8 mouse cellular contexts compared by ENCODE assay signal in the genomic region with DNA sequence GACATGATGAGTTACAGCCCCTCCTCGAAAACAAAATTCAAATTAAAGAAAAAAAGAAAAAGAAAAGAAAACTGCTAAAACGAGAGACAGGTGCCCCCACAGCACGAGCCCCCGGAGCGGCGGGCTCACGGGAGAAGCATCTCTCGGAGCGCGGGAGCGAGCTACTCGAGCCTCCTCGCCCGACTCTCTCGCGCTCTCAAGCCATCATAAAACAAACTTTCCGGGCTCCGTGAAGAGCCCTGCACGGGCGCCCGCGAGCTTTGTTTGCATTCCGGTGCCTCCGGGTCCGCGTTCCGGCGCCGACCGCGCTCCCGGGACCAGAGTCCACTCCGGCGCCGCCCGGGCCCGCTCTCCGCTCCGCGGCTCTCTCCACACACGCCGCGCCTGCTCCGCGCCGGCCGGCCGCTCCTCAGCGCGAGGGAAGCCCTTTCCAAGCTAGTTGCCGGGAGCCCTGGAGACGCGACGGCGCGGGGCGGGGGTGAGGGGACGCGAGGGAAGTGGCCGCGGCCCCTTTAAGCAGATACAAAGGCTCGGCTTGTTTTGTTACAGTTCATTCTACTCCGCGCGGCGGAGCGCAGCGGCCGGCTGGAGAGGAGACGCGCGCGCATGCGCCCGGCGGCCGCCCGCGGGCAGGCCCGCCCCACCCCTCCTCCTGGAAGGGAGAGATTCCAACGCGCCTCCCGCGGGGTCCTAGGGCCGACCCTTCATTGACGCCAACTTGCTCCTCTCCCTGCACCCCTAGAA. TPM values are rescaled to one million over a fixed set of nuclear protein-coding genes. Genes with fewer than 3 reads are reported as not detected.
DNase-seq lines count a peak whose midpoint lies in the region; ATAC-seq and TF ChIP-seq lines count a peak whose summit lies in the region.

Magi1 (minus strand) TSS at position 600 of the 744 bp plus-strand sequence.

- no peaks in the 10 kb centered on the region for H3K27me3 ChIP-seq in ES-Bruce4 (ENCODE audit: control insufficient read depth, insufficient read depth, low read length, poor library complexity, severe bottlenecking)
- H3K27me3 ChIP-seq in forebrain, embryonic 15.5 days = no peaks in the 10 kb centered on the region
- peaks cover 44% of the 10 kb centered on the region for H3K27me3 ChIP-seq in liver, embryonic 14.5 days (ENCODE audit: control insufficient read depth, insufficient read depth, low read length)
- H3K27me3 ChIP-seq in neural tube, embryonic 13.5 days = peaks cover 12% of the 10 kb centered on the region

- WGBS in forebrain, embryonic 15.5 days = under 1% methylated on average over 78 of the region's 86 CpGs
- WGBS in liver, embryonic 14.5 days (ENCODE audit: insufficient replicate concordance) = under 1% methylated on average over 86 of the region's 86 CpGs
- under 1% methylated on average over 85 of the region's 86 CpGs for WGBS in neural tube, embryonic 13.5 days

- H3K4me3 ChIP-seq in ES-Bruce4 (ENCODE audit: low read depth, low read length) = peak within 1 kb of the TSS; percentile 88
- peak within 1 kb of the TSS; percentile 97 for H3K4me3 ChIP-seq in forebrain, embryonic 15.5 days
- H3K4me3 ChIP-seq in liver, embryonic 14.5 days (ENCODE audit: insufficient read depth in 1 of 2, low read depth in 2 of 2, low read length in 2 of 2) = peak within 1 kb of the TSS; percentile 58 to 70
- H3K4me3 ChIP-seq in neural tube, embryonic 13.5 days = peak within 1 kb of the TSS; percentile 75

- ATAC-seq in cerebellum, adult (ENCODE audit: insufficient number of reproducible peaks, low FRiP score, low TSS enrichment) = peak; percentile 88
- ATAC-seq in forebrain, embryonic 15.5 days (replicated peaks) = peak; percentile 97
- ATAC-seq in liver, embryonic 14.5 days (ENCODE audit: insufficient read depth) = peak; percentile 87
- ATAC-seq in neural tube, embryonic 13.5 days (ENCODE audit: low read depth) = peak; percentile 97

- peak within 1 kb of the TSS; percentile 15; the same call in 1 of the 2 replicates for H3K27ac ChIP-seq in ES-Bruce4 (ENCODE audit: insufficient read depth, low read length)
- peak within 1 kb of the TSS; percentile 95 for H3K27ac ChIP-seq in forebrain, embryonic 15.5 days (replicated peaks)
- H3K27ac ChIP-seq in liver, embryonic 14.5 days = no peak within 1 kb of the TSS
- H3K27ac ChIP-seq in neural tube, embryonic 13.5 days (replicated peaks) = peak within 1 kb of the TSS; percentile 92

- no peak for TF ChIP-seq CTCF in ES-Bruce4 (IDR thresholded peaks at IDR 0.05; ENCODE audit: low read depth, low read length)
- TF ChIP-seq CTCF in liver, embryonic 14.5 days (IDR thresholded peaks at IDR 0.05; ENCODE audit: low read depth) = no peak

- TF ChIP-seq EP300 in ES-Bruce4 (IDR thresholded peaks at IDR 0.05; ENCODE audit: insufficient read depth, low read depth, low read length) = no peak
- no peak for TF ChIP-seq EP300 in liver, embryonic 14.5 days (IDR thresholded peaks at IDR 0.05; ENCODE audit: low read depth)

- H3K4me2 ChIP-seq in forebrain, embryonic 15.5 days (replicated peaks) = peak within 1 kb of the TSS; percentile 99
- H3K4me2 ChIP-seq in liver, embryonic 14.5 days (ENCODE audit: low read depth) = peak within 1 kb of the TSS; percentile 74
- H3K4me2 ChIP-seq in neural tube, embryonic 13.5 days = peak within 1 kb of the TSS; percentile 97

- peak within 1 kb of the TSS; percentile 90 for H3K9ac ChIP-seq in ES-Bruce4 (ENCODE audit: low read depth, poor library complexity, severe bottlenecking)
- peak within 1 kb of the TSS; percentile 79 for H3K9ac ChIP-seq in forebrain, embryonic 15.5 days (replicated peaks)
- peak within 1 kb of the TSS; percentile 45 for H3K9ac ChIP-seq in liver, embryonic 14.5 days (replicated peaks)
- H3K9ac ChIP-seq in neural tube, embryonic 13.5 days = peak within 1 kb of the TSS; percentile 79

- no peaks in the 10 kb centered on the region for H3K4me1 ChIP-seq in ES-Bruce4 (ENCODE audit: control insufficient read depth, insufficient read depth, low read length)
- peaks cover 31% of the 10 kb centered on the region for H3K4me1 ChIP-seq in forebrain, embryonic 15.5 days
- H3K4me1 ChIP-seq in liver, embryonic 14.5 days (replicated peaks; ENCODE audit: control insufficient read depth in 2 of 2, insufficient read depth in 2 of 2, low read length in 1 of 2) = no peaks in the 10 kb centered on the region
- H3K4me1 ChIP-seq in neural tube, embryonic 13.5 days (replicated peaks) = peaks cover 32% of the 10 kb centered on the region

- no peaks in the 10 kb centered on the region for H3K36me3 ChIP-seq in ES-Bruce4 (ENCODE audit: control insufficient read depth, insufficient read depth, low read length, poor library complexity, severe bottlenecking)
- H3K36me3 ChIP-seq in forebrain, embryonic 15.5 days = no peaks in the 10 kb centered on the region
- no peaks in the 10 kb centered on the region for H3K36me3 ChIP-seq in liver, embryonic 14.5 days (replicated peaks; ENCODE audit: control insufficient read depth, insufficient read depth, low read depth)
- H3K36me3 ChIP-seq in neural tube, embryonic 13.5 days = no peaks in the 10 kb centered on the region

- peak; percentile 94 to 96 for DNase-seq in heart, postnatal 14 days
- DNase-seq in kidney, postnatal 4 days = peak; percentile 94 to 97
- peak; percentile 45 to 59 (median 49) for DNase-seq in liver, embryonic 14.5 days (ENCODE audit: low read depth in 3 of 3, low spot score in 3 of 3)
- peak; percentile 80 for DNase-seq in telencephalon, adult 2 months (ENCODE audit: low read depth, low spot score)

- H3K9me3 ChIP-seq in ES-Bruce4 (replicated peaks; ENCODE audit: control insufficient read depth, insufficient read depth, low read length, poor library complexity, severe bottlenecking) = no peaks in the 10 kb centered on the region
- no peaks in the 10 kb centered on the region for H3K9me3 ChIP-seq in forebrain, embryonic 15.5 days
- H3K9me3 ChIP-seq in liver, embryonic 14.5 days (ENCODE audit: control insufficient read depth, low read length) = no peaks in the 10 kb centered on the region
- H3K9me3 ChIP-seq in neural tube, embryonic 13.5 days = no peaks in the 10 kb centered on the region

- intact Hi-C loops in heart, postnatal 14 days (cut with DNase I) = loop anchor here (5.0 kb wide), 4 partner anchors 61 to 201 kb away; no protein-coding TSS in a partner anchor

- no peak for TF ChIP-seq POLR2A in ES-Bruce4 (IDR thresholded peaks at IDR 0.05; ENCODE audit: insufficient read depth, low read length)

RNA-seq across cellular contexts. Expression of gene Magi1, which starts in this region (rescaled TPM):
- 22.4 and 26.2 TPM in 2 replicates for polyA plus RNA-seq in ES-Bruce4 (2011; ENCODE audit: insufficient read depth, insufficient read length, low read depth, missing spikeins)
- polyA plus RNA-seq in forebrain, embryonic 15.5 days (2015; fragmentation: Nextera tagmentation; extraction: Ambion mirVana) = 36.7 and 38.0 TPM in 2 replicates
- 10 to 100 TPM; 19.1 to 19.5 TPM for total RNA-seq in heart, postnatal 14 days (2021)
- polyA plus RNA-seq in liver, embryonic 14.5 days (2012; rRNA removed) = 0.96 and 1.3 TPM in 2 replicates
- polyA plus RNA-seq in liver, embryonic 14.5 days (2014; fragmentation: Nextera tagmentation; extraction: Ambion mirVana) = 0.78 and 1.1 TPM in 2 replicates
- polyA plus RNA-seq in neural tube, embryonic 13.5 days (2015; fragmentation: Nextera tagmentation; extraction: Ambion mirVana) = 20.9 and 21.6 TPM in 2 replicates
